Mouse (Mus musculus): ENCODE data around the gene Kif26a. TPM values are rescaled to one million over a fixed set of nuclear protein-coding genes. Genes with fewer than 3 reads are reported as not detected.

The Kif26a gene
- 1 to 10 TPM; 4.4 to 4.5 TPM for total RNA-seq (2021)

- peak in 1 of 2 experiments; percentile 33 for DNase-seq
Measured at GRCm38 (mm10) chr12:112145875-112146651, at the start of gene Kif26a. TSS of gene Kif26a (plus strand) at chr12:112146208.

GRCm38 (mm10) chr12:112096733-112097117 lies 49.3 kb upstream of the Kif26a start:
- no peak for DNase-seq

DNA sequence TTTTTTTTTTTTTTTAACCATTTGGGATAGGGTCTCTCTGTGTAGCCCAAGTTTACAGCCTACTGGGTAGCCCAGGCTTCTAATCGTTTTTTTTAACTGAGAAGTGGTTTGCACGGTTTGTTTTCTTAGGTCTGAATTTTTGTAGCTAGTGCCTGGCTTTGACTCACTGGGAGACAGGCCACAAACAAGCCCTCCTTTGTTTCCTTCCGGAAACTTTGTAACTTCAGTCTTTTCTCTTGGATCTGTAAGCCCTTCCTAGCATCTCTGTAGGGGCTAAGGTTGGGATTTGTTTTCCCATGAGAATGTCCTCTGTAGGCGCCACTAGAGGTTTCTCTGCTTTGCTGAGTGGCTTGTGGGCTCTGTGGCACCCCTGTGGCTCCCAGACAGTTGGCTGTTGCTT lies 45.9 kb upstream of the Kif26a start:
- DNase-seq: no peak

DNA sequence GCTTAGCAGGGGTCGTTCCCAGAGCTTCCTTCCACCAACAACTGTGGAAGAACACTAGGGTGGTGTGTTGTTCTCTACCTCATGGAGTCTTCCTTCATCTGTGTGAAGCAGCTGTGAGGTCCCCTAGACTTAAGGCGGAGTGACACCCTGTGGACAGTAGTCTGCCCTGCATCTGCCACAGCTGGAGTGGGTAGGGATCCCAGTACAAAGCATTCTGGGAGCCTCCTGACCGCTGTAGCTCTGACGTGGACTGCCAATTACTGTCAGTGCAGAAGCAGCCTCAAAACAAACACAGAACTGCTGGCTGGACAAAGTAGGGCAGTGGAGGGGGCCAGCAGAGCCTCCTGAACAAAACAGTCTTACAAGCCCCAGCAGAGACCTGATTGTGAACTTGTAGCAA lies 45.0 kb upstream of the Kif26a start:
- no peak for DNase-seq

- no peak for DNase-seq
Measured at GRCm38 (mm10) chr12:112103179-112103578, 42.8 kb upstream of the Kif26a start.

DNA sequence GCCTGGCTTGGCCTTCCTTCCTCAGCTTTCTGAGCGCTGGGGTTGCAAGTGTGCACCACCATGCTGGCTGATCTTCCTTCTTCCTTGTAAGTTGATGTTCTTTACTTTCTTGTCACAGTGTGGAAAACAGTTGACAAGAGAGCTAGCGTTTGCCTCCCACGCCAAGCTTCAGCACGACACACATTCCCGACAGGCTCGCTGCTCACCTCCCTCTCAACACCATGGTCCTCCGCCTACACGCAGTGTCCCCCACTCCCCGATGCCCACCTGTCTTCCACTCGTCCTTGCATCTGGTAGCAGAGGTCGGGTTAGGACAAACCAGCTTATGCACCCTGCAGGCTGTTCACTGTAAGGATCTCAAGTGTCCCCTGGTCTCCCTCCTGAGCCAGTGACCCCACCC lies 41.1 kb upstream of the Kif26a start:
- no peak for DNase-seq

DNA sequence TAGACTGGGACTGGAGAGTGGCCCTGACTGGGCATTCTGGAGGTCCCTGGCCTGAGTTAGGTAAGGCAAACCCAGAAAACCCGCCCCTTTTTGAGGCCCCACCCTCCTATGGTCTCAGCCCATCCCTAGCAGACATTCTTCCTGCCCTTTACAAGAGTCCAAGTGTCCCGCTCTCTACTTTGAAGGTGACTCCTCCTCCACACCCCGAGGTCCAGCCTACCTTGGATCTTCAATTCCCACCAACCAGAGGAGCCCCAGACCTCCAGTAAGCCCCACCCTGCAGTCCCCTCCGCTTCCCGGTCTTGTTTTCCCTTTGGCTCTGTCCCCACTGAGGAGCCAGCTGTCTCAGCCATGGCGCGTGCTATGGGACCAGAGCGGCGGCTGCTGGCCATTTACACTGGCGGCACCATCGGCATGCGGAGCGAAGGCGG lies 39.5 kb upstream of the Kif26a start, which contains the start of gene Aspg:
TSS of gene Aspg (plus strand) at position 139 of the 431 bp plus-strand sequence.
- DNase-seq: no peak

DNA sequence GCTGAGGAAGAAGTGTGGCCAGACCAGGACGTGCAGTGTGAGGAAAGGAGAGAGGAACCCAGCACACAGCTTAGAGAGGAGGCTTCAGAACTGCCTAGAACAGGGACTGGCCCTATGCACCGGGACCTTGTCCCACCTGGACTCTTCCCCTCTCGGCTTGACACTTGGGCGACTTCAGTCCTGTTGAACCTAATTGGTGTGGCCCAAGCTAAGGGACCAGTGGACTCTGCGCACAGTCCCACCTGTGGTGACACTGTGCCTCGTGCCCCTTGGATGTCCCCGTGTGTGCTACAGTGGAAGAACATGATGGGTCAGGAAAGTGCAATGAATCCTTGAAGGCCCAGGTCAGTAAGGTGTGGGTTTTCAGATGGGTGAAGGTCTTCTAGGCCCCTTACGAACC lies 38.3 kb upstream of the Kif26a start:
- DNase-seq: no peak

DNA sequence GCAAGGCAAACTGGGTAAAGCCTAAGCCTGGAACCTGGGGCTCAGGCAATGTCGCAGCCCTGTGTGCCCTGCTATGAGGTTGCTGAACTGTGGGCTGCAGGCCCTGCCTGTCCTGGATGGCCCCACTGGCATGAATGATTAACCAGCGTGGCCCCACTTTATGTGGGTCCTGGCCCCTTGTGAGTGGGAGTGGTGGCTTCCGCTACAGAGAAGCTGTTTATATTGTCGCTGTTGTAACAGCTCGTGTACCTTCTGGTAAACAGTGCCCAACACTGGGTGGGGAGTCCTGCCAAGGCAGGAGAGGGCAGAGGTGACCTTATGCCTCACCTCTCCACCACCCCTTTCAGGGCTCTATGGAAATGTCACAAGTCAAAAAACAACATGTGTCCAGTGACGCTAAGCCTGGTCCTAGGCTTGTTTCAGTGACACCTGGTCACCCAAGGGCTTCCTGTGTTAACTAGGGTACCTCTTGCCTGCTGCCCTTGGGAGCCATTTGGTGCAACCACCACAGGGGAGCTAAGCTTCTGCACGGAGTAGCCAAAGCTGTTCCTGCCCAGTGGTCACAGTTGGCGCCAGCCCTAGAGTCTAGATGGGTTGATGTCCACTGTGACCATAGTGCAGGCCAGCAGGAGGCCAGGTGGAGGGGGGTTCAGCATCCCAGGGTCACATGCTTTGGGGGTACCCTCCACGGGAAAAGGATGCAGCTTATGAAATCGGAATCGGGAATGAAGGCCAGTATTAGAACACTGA lies 37.1 kb upstream of the Kif26a start:
- no peak for DNase-seq

- DNase-seq: no peak
Measured at GRCm38 (mm10) chr12:112109701-112110100, 36.3 kb upstream of the Kif26a start.

- DNase-seq: no peak
Measured at GRCm38 (mm10) chr12:112111323-112111722, 34.7 kb upstream of the Kif26a start.

DNA sequence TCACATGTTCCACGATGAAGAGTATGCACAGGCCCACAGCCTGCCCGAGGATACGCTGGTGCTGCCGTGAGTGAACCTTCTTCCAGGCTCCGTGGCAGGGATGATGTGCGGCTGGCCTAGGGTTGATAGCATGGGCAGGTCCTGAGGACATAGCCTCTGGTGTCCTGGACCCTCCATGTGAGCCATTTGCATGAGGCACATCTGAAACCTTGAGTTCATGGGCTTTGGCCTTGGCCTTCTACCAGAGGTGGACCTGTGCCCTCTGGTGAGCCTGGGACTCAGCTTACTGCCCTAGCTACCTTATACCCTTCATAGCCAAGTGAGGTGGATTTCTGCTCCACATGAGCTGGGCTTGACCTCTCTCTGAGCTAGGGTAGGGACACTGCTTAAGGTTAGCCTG lies 33.8 kb upstream of the Kif26a start:
- no peak for DNase-seq

DNA sequence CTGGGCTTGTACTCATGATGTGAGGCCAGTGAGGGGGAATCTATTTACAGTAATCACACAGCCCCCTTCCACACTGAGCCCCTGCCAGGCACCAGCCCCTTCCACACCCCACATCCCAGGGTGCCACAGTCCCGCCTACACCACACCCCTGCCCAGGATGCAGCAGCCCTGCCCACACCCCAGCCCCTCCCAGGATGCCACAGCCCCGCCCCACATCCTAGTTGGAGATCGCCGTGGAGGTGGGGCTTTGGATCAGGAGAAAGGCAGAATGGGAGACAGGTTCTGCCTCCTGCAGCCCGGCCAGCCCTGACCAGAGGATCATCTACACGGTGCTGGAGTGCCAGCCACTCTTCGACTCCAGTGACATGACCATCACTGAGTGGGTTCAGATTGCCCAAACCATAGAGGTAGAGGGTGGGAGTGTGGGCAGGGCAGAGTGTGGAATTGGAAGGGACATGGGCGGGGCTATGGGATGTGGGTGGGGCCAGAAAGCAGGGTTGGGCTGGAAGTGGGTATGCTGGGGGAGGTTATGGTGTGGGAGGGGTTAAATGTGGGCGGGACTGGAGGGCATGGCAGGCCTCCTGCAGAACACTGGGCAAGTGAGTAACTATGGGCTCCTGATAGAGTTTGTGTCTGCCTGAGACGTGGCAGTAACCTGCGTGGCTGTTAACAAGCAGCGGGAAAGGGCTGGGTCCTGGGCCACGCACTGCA lies 33.2 kb upstream of the Kif26a start:
- no peak for DNase-seq

DNA sequence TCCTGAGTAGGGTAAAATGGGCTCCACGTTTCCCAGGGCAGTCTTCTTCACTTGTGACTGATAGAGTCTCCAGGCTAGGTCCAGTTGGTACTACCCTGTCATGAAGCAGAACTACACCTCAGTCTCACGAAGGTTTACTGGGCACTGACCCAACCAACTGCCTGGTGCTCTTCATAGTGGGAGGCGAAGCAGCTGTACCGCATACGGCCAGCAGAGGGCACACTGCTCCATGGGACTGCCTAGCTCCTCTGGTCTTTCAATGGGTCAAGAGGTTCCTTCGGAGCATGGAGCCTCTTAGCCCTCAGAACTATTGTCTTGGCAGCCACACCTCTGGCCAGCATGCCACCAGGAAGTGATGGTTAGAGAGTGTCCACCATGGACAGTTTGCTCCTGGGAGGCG lies 32.3 kb upstream of the Kif26a start:
- peak; percentile 77 to 81 for DNase-seq

DNA sequence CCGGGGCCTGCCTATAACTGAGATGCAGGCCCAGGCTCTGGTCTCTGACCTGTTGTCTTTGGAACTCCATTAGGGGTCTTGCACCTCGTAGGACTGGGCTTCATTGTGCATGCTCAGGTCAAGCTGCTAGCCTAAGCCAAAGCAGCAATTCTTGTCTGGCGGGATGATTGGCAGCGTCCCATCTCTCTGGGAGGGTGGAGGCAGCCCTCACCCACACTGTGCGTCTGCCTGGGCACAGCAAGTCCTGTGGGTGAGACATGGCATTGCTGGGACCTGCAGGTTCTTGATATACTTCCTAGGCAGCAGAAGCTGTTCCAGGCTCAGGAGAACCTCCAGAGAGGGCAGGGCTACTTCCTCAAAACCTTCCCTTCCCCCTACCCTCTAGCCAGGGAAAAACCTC lies 29.0 kb upstream of the Kif26a start:
- peak in 1 of 2 experiments; percentile 18 for DNase-seq

DNA sequence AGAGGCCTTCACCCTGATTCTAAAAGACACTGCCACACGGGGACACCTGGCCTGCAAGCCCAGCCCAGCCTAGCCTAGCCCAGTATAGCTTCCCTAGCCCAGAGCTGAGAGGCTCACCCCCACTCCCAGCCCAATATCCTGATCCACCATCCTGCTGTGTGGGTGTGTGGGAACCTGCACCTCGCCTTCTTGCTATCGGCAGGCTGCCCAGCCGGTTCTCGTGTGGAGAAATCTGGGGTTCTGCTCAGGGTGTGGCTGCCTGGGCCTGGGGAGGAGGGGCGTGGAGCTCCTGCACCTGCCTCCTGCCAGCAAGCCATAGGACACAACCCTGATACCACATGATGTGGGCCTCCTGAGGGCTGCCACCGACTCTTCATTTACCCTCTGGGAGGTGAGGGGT lies 28.4 kb upstream of the Kif26a start:
- peak; percentile 60 to 66 for DNase-seq

- no peak for DNase-seq
Measured at GRCm38 (mm10) chr12:112121188-112121587, 24.8 kb upstream of the Kif26a start.

DNA sequence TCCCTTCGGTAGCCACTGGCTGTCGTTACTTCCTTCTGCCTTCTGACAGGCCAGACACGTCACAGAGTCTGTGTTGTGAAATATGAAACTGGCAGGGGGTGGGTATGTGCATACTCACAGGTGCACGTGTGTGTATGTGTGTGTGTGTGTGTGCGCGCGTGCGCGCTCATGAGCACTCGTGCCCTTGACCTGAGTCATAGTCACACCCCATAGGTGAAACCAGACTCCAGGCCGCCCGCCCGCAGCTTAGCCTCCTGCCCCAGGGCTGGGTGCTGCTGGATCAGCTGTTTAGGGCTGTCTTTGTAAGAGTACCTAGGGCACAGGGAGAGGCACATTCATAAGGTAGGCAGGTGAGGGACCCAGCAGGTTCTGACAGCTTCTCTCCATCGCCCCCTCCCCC lies 20.1 kb upstream of the Kif26a start:
- no peak for DNase-seq

- DNase-seq: no peak
Measured at GRCm38 (mm10) chr12:112126931-112127635, 18.9 kb upstream of the Kif26a start.

GRCm38 (mm10) chr12:112128526-112128925 lies 17.5 kb upstream of the Kif26a start:
- no peak for DNase-seq

- no peak for DNase-seq
Measured at GRCm38 (mm10) chr12:112129300-112129856, 16.6 kb upstream of the Kif26a start.
